Mouse (Mus musculus): ENCODE measurements around the gene Pabpc4. TPM values are rescaled to one million over a fixed set of nuclear protein-coding genes. Genes with fewer than 3 reads are reported as not detected.
"Not testable (repeated sequence)": the region's sequence is repeated elsewhere in the genome, so short reads cannot be mapped to it uniquely, and the experiment has no call there.

The Pabpc4 gene
- polyA plus RNA-seq, 1 experiment from 2014 or later = 40.4 TPM

DNA sequence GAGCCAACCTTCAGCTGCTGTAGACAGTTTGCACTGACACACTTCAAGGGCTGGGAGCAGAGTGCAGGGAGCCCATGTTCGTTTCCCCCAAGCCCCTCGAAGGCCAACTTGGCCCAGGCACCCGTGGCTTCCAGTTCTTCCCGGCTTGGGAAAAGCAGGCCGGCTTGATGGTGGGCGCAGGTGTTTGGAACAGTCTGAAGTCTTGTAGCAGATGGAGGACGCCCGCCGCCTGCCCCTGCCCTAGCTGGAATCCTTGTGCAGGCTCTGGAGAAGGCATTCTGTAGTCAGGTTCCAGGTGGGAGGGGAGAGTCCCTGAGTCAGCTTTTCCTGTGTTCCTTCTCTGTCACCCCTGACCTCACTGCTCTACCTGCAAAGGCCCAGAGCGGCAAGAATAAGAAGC is 44.8 kb downstream of the Pabpc4 start:
- no peaks in the 10 kb centered on the region for H3K9me3 ChIP-seq (ENCODE audit: control insufficient read depth, low read length)
- no peak overlapping the region for H3K9ac ChIP-seq (ENCODE audit: low read length)
- H3K4me1 ChIP-seq (ENCODE audit: control insufficient read depth, insufficient read depth, low read length) = no peaks in the 10 kb centered on the region
- ATAC-seq (ENCODE audit: low FRiP score) (no peak), DNase-seq (ENCODE audit: low spot score, missing footprints) (no peak)
- no peaks in the 10 kb centered on the region for H3K27me3 ChIP-seq (ENCODE audit: control insufficient read depth, insufficient read depth, low read length)
- no peak overlapping the region for H3K4me3 ChIP-seq (ENCODE audit: low read depth, low read length)
- H3K36me3 ChIP-seq (ENCODE audit: control insufficient read depth, insufficient read depth, low read length) = peaks cover 5% of the 10 kb centered on the region
- H3K27ac ChIP-seq (ENCODE audit: low read depth, low read length) = no peak overlapping the region
- WGBS = 93% methylated on average over 10 of the region's 10 CpGs
- no peak overlapping the region for H3K4me2 ChIP-seq

DNA sequence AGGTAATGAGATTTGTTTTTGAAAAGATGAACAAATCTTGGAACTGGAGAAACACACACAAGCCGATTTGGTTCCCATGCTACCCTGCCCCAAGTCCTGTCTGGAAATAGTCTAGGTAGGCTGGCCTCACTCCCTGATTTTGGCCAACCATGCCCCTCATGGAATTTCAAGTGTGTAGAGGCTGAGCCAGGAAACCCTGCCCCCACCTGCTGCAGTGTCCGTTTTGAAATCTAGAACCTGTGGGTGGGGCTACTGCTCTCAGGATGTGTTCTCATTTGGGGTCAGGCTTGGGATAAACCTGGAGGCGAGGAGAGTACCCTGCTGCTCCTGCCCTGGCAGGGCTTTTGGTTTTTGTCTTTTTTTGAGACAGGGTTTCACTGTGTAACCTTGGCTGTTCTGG is 46.1 kb downstream of the Pabpc4 start:
- no peak for ATAC-seq (ENCODE audit: low FRiP score)
- Histone ChIP-seq H3K27ac (ENCODE audit: low read depth, low read length) (no peak overlapping the region), H3K9ac (ENCODE audit: low read length) (no peak overlapping the region), H3K4me2 (no peak overlapping the region), H3K4me3 (ENCODE audit: low read depth, low read length) (no peak overlapping the region), H3K36me3 (ENCODE audit: control insufficient read depth, insufficient read depth, low read length) (peaks cover 3% of the 10 kb centered on the region), H3K9me3 (ENCODE audit: control insufficient read depth, low read length) (no peaks in the 10 kb centered on the region), H3K27me3 (ENCODE audit: control insufficient read depth, insufficient read depth, low read length) (no peaks in the 10 kb centered on the region), H3K4me1 (ENCODE audit: control insufficient read depth, insufficient read depth, low read length) (no peaks in the 10 kb centered on the region)
- no peak for DNase-seq (ENCODE audit: low spot score, missing footprints)
- WGBS = 60% methylated on average over 3 of the region's 3 CpGs

DNA sequence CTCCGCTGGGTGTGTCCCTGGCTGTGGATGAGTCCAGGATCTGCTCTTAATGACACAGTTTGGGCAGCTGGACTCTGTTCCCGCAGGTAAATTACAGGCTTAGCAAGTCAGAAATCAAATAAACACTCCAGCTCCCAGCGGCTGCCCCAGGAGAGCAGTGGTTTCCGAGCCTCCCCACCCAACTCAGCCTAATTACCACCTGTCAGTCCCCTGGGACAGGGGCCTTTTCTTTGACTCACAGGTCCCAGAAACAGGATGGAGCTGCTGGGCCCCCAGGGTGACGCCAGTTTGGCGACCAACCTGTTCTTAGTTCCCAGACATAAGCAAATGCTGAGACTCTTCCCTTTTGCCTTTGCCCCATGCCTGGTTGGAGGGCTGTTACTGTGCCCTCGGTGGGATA is 49.7 kb downstream of the Pabpc4 start:
- H3K27ac ChIP-seq (ENCODE audit: low read depth, low read length) = no peak overlapping the region
- H3K4me1 ChIP-seq (ENCODE audit: control insufficient read depth, insufficient read depth, low read length) = no peaks in the 10 kb centered on the region
- no peaks in the 10 kb centered on the region for H3K27me3 ChIP-seq (ENCODE audit: control insufficient read depth, insufficient read depth, low read length)
- H3K36me3 ChIP-seq (ENCODE audit: control insufficient read depth, insufficient read depth, low read length) = no peaks in the 10 kb centered on the region
- no peak for DNase-seq (ENCODE audit: low spot score, missing footprints)
- H3K4me2 ChIP-seq = no peak overlapping the region
- 78% methylated on average over 7 of the region's 7 CpGs for WGBS
- no peak for ATAC-seq (ENCODE audit: low FRiP score)
- no peaks in the 10 kb centered on the region for H3K9me3 ChIP-seq (ENCODE audit: control insufficient read depth, low read length)
- H3K9ac ChIP-seq (ENCODE audit: low read length) = no peak overlapping the region
- no peak overlapping the region for H3K4me3 ChIP-seq (ENCODE audit: low read depth, low read length)

DNA sequence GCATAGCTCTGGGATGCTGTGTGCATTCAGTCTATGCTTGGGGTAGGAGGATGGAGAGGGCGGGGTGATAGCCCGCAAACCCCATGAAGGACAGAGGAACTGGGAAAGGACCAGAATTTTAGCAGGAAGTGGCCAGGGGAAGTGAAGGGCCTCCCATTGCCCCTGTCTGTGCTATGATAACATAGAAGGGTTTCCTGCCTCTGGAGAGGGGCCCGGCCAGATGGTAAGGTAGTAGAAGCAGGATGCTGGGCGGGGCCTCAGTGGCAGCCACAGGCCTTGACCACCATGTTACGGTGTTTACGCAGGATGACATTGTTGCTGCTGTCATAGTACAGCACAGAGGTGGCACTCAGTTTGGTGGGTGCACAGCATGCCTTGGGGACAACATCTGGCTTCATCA is 50.9 kb downstream of the Pabpc4 start:
- no peaks in the 10 kb centered on the region for H3K27me3 ChIP-seq (ENCODE audit: control insufficient read depth, insufficient read depth, low read length)
- no peak overlapping the region for H3K9ac ChIP-seq (ENCODE audit: low read length)
- no peak overlapping the region for H3K27ac ChIP-seq (ENCODE audit: low read depth, low read length)
- 87% methylated on average over 6 of the region's 6 CpGs for WGBS
- ATAC-seq (ENCODE audit: low FRiP score) (no peak), DNase-seq (ENCODE audit: low spot score, missing footprints) (no peak)
- no peak overlapping the region for H3K4me3 ChIP-seq (ENCODE audit: low read depth, low read length)
- no peaks in the 10 kb centered on the region for H3K9me3 ChIP-seq (ENCODE audit: control insufficient read depth, low read length)
- H3K4me2 ChIP-seq = no peak overlapping the region
- H3K36me3 ChIP-seq (ENCODE audit: control insufficient read depth, insufficient read depth, low read length) = no peaks in the 10 kb centered on the region
- H3K4me1 ChIP-seq (ENCODE audit: control insufficient read depth, insufficient read depth, low read length) = no peaks in the 10 kb centered on the region

DNA sequence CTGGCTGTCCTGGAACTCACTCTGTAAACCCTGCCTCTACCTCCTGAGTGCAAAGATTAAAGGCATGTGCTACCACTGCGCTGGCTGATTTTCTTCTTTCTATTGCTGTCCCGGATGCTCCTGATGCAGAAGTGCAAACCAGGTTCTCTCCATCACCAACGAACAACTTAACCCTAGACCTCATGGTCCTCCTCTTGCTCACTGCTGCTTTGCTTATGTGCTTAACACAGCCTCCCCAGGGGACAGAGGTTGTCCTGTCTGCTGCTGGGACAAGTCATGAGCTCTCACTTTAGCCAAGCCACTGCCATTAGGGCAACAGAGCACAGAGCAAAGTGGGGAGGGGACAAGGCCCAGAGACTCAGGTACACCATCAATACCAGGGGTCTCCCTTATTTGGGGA is 52.3 kb downstream of the Pabpc4 start:
- H3K9ac ChIP-seq (ENCODE audit: low read length) = no peak overlapping the region
- H3K27ac ChIP-seq (ENCODE audit: low read depth, low read length) = no peak overlapping the region
- no peaks in the 10 kb centered on the region for H3K4me1 ChIP-seq (ENCODE audit: control insufficient read depth, insufficient read depth, low read length)
- 91% methylated on average over 3 of the region's 3 CpGs for WGBS
- no peak for ATAC-seq (ENCODE audit: low FRiP score)
- H3K4me2 ChIP-seq = no peak overlapping the region
- DNase-seq (ENCODE audit: low spot score, missing footprints) = no peak
- no peaks in the 10 kb centered on the region for H3K36me3 ChIP-seq (ENCODE audit: control insufficient read depth, insufficient read depth, low read length)
- no peak overlapping the region for H3K4me3 ChIP-seq (ENCODE audit: low read depth, low read length)
- no peaks in the 10 kb centered on the region for H3K27me3 ChIP-seq (ENCODE audit: control insufficient read depth, insufficient read depth, low read length)
- no peaks in the 10 kb centered on the region for H3K9me3 ChIP-seq (ENCODE audit: control insufficient read depth, low read length)

DNA sequence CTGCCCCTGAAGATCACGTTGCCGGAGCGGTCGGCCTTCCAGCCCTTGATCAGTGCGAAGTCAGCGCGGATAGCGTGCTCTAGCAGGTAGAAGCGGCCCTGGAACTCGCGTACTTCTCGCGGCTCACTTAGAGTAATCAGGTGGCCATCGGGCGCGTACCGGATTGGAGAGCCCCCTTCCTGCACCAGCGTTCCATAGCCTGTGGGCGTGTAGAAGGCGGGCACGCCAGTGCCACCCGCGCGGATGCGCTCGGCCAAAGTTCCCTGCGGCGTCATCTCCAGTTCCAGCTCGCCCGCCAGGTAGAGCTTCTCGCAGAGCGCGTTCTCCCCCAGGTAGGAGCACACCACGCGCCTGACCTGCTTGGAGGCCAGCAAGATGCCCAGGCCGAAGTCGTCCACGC is 60.8 kb downstream of the Pabpc4 start:
- not testable (repeated sequence) for H3K9me3 ChIP-seq (ENCODE audit: control insufficient read depth, low read length); H3K27ac ChIP-seq (ENCODE audit: low read depth, low read length); H3K27me3 ChIP-seq (ENCODE audit: control insufficient read depth, insufficient read depth, low read length); H3K36me3 ChIP-seq (ENCODE audit: control insufficient read depth, insufficient read depth, low read length); H3K4me3 ChIP-seq (ENCODE audit: low read depth, low read length); DNase-seq (ENCODE audit: low spot score, missing footprints); H3K4me1 ChIP-seq (ENCODE audit: control insufficient read depth, insufficient read depth, low read length); H3K9ac ChIP-seq (ENCODE audit: low read length); H3K4me2 ChIP-seq
- peak; percentile 27; the same call in 1 of the 2 replicates for ATAC-seq (ENCODE audit: low FRiP score)
- 16% methylated on average over 27 of the region's 38 CpGs for WGBS

DNA sequence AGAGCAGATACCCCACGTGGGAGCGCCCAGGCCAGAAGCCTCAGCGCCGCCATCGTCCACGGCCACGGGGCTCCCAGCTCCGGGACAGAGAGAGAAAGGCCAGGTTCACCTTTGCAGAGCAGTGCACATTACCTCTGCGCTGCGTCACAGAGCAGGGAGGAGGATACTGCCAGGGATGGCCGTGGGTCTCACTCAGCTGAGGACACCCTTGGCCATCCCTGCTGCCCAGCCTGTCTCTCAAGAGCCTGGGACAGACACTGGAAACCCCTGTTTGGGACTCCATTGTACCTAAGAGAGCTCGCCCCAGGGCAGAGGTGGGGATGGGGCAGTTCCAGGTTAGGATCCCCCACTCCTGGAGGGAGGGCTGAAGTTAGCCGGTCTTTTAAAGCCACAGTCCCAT is 61.4 kb downstream of the Pabpc4 start, which contains the start of gene Oxct2a:
TSS of gene Oxct2a (minus strand) at position 101 of the 400 bp plus-strand sequence.
- peak within 1 kb of the TSS; percentile 30 for H3K4me2 ChIP-seq
- no peak within 1 kb of the TSS for H3K9ac ChIP-seq (ENCODE audit: low read length)
- H3K4me1 ChIP-seq (ENCODE audit: control insufficient read depth, insufficient read depth, low read length) = no peaks in the 10 kb centered on the region
- no peak within 1 kb of the TSS for H3K27ac ChIP-seq (ENCODE audit: low read depth, low read length)
- peaks cover 8% of the 10 kb centered on the region for H3K27me3 ChIP-seq (ENCODE audit: control insufficient read depth, insufficient read depth, low read length)
- 13% methylated on average over 13 of the region's 13 CpGs for WGBS
- H3K9me3 ChIP-seq (ENCODE audit: control insufficient read depth, low read length) = no peaks in the 10 kb centered on the region
- H3K36me3 ChIP-seq (ENCODE audit: control insufficient read depth, insufficient read depth, low read length) = no peaks in the 10 kb centered on the region
- ATAC-seq (ENCODE audit: low FRiP score) (peak; percentile 2; the same call in 1 of the 2 replicates), DNase-seq (ENCODE audit: low spot score, missing footprints) (no peak)
- peak within 1 kb of the TSS; percentile 8; the same call in 1 of the 2 replicates for H3K4me3 ChIP-seq (ENCODE audit: low read depth, low read length)

DNA sequence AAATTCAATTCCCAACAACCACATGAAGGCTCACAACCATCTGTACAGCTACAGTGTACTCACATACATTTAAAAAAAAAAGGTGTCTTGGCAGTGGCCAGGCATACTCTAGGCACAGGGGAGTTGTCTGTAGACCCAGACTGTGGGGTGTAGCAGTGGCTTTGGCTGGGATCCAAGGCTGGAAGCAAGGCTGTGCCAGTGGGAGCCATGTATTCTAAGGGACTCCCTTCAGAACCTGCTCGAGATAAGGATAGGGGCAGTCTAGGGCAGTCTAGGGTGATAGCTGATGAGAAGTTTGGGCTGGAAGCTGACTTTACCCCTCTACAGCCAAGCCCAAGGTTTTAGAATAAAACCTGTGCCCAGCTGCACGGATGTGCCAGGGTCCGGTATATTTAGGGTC is 63.9 kb downstream of the Pabpc4 start:
- DNase-seq (ENCODE audit: low spot score, missing footprints) (no peak), ATAC-seq (ENCODE audit: low FRiP score) (no peak)
- Histone ChIP-seq H3K27me3 (ENCODE audit: control insufficient read depth, insufficient read depth, low read length) (peaks cover 8% of the 10 kb centered on the region), H3K4me1 (ENCODE audit: control insufficient read depth, insufficient read depth, low read length) (no peaks in the 10 kb centered on the region), H3K27ac (ENCODE audit: low read depth, low read length) (no peak overlapping the region), H3K36me3 (ENCODE audit: control insufficient read depth, insufficient read depth, low read length) (no peaks in the 10 kb centered on the region), H3K9me3 (ENCODE audit: control insufficient read depth, low read length) (no peaks in the 10 kb centered on the region), H3K4me3 (ENCODE audit: low read depth, low read length) (no peak overlapping the region), H3K9ac (ENCODE audit: low read length) (no peak overlapping the region), H3K4me2 (no peak overlapping the region)
- 90% methylated on average over 3 of the region's 3 CpGs for WGBS

DNA sequence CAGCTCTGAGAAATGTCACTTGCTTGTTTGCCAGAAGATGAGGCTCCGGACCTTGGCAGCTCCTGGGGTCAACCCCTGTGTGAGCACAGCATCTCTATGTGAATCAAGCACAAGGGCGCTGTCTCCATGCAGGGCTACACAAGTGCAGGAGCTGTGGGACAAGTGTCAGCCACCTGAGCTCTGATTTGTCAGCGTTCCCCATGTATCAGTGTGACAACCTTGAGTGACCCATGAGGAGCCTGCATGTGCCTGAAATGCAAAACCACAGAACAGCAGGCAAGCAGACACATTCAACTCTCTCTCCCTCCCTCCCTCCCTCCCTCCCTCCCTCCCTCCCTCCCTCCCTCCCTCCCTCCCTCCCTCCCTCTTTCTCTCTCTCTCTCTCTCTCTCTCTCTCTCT is 65.5 kb downstream of the Pabpc4 start:
- no peak for ATAC-seq (ENCODE audit: low FRiP score)
- Histone ChIP-seq H3K4me1 (ENCODE audit: control insufficient read depth, insufficient read depth, low read length) (no peaks in the 10 kb centered on the region), H3K36me3 (ENCODE audit: control insufficient read depth, insufficient read depth, low read length) (no peaks in the 10 kb centered on the region), H3K27me3 (ENCODE audit: control insufficient read depth, insufficient read depth, low read length) (peaks cover 8% of the 10 kb centered on the region), H3K9me3 (ENCODE audit: control insufficient read depth, low read length) (no peaks in the 10 kb centered on the region), H3K4me3 (ENCODE audit: low read depth, low read length) (no peak overlapping the region), H3K4me2 (no peak overlapping the region), H3K27ac (ENCODE audit: low read depth, low read length) (no peak overlapping the region), H3K9ac (ENCODE audit: low read length) (no peak overlapping the region)
- DNase-seq (ENCODE audit: low spot score, missing footprints) = no peak
- WGBS = 60% methylated on average over 3 of the region's 3 CpGs

DNA sequence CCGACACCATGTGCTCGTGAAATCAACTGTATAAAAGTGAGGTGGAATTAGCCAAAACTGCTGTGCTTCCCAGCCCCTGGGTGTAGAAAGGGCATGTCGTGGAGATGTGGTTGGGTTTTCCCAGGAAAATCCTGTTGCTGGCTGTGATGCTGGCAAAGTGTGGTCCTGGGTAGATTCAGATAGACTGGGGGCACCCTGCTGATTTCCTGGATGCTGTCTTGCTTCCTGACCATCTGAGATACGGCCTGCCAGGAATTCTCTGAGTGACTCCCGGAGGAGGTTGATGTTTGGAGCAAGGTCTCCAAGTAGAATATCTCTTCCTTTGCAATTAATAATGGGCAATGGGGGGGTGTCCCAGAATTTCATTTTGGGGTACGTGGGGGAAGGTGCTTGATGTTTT is 66.8 kb downstream of the Pabpc4 start:
- Histone ChIP-seq H3K4me3 (ENCODE audit: low read depth, low read length) (no peak overlapping the region), H3K27ac (ENCODE audit: low read depth, low read length) (no peak overlapping the region), H3K36me3 (ENCODE audit: control insufficient read depth, insufficient read depth, low read length) (no peaks in the 10 kb centered on the region), H3K4me2 (no peak overlapping the region), H3K27me3 (ENCODE audit: control insufficient read depth, insufficient read depth, low read length) (no peaks in the 10 kb centered on the region), H3K9ac (ENCODE audit: low read length) (no peak overlapping the region), H3K4me1 (ENCODE audit: control insufficient read depth, insufficient read depth, low read length) (no peaks in the 10 kb centered on the region), H3K9me3 (ENCODE audit: control insufficient read depth, low read length) (no peaks in the 10 kb centered on the region)
- DNase-seq (ENCODE audit: low spot score, missing footprints) (no peak), ATAC-seq (ENCODE audit: low FRiP score) (no peak)
- WGBS = 82% methylated on average over 6 of the region's 6 CpGs

All from midbrain, embryonic 11.5 days (tissue).